Mouse (Mus musculus): ENCODE data around the gene Fbxl16.

- TF ChIP-seq EP300 (IDR thresholded peaks at IDR 0.05) (no peak), CTCF (IDR thresholded peaks at IDR 0.05) (no peak)
Observed at GRCm38 (mm10) chr17:25825984-25826570, 17.2 kb downstream of the Fbxl16 start.

Measured in lung, postnatal 0 days (tissue).